Mouse (Mus musculus) urinary bladder, adult 18-20 months (tissue): ENCODE data around the gene Rnf25.

Experiments used
- DNase-seq, 2 experiments: peaks; one replicate each; pipeline ENCODE4 v3.0.0; 2022; ENCODE audit warnings: low spot score in 2 of 2, mixed read lengths in 2 of 2

Gene Rnf25

DNA sequence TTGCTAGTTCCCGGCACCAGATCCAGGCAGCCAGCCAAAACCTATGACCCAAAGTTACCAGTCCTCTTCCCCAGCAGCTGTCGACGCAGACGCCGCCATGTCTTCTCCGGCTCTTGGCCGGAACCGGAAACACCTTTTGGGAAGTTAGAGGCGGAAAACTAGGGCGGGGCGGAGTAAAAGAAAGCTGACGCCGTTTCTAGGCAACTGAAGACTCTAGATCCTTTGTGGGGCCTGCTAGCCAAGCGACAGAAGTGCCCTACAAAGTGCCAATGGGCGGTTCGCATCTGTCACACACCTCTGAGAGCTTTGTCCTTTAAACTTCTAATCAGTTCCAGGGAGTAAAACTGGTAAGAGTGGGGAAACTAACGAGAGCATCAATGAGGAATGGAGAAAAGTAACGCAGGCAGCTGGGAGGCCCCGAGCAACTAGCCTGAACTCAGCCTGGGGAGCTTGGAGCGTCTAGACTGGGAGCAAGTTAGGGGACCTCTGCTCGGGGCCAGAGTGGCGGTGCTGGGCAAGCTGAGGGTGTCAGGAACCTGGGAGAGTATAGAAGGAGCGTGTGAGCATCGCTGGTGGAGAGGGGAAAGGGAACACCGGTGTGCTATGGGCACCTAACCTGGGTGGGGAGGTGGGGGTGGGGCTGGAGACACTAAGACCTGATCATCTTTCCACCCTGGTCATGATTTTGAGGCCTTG is at the start of gene Rnf25, which contains the start of gene Stk36:
Gene Rnf25, minus strand, starts transcription at position 131 of the 696 bp plus-strand sequence.
Gene Stk36, plus strand, starts transcription at position 179 of the 696 bp plus-strand sequence.
- peak; percentile 76 to 80 for DNase-seq

DNA sequence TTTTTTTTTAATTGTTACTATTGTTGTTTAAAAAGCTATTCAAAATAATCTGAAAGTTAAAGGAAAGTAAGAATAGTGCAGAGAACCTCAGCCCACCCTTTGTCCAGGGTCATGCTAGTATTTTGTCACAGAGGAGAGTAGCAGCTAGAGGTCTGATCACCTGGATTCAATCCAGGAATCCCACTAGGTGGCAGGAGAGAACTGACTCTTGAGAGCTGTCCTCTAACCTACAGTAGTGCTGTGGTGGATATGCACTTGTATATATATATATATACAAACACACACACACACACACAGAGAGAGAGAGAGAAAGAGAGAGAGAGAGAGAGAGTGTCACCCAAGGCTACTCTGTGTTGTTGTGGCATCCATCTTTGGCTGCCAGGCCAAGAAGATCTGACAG is 42.7 kb upstream of the Rnf25 start:
- DNase-seq, result no peak

DNA sequence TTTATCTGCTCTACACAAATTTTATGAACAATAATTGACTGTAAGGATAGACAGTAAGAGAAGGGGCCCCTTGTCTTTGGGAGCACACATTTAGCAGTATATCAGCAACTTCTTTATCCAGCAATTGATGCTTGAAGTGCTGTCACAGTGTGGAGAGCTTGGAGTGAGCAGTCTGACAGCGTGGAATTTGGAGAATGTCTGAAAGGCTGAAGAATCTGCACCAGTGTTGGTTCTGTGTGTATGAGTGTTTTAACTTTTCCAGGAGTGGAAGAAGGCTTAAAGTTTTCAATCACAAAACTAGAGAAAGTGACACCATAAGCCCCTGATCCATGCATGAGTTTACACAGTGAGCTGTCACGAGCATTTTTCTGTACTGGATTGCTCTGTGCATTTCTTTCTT is 42.3 kb upstream of the Rnf25 start:
- no peak for DNase-seq

DNA sequence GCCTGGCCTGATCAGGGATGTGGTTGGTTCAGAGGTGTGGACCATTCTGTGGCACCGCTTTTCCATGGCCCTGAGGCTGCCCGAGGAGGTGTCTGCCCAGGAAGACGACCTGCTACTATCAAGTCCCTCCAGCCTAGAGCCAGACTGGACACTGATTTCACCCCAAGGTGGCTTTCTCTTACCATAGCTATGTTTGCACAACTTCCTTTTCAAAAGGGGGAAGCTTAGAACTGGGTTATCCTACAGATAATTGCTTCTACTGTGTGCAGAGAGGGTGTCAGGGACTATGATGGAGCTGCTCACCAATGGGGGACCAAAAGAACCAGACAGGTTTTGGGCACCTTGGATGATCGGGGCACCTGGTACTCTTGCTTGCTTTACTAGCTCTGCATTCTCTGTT is 31.5 kb upstream of the Rnf25 start:
- no peak for DNase-seq

DNA sequence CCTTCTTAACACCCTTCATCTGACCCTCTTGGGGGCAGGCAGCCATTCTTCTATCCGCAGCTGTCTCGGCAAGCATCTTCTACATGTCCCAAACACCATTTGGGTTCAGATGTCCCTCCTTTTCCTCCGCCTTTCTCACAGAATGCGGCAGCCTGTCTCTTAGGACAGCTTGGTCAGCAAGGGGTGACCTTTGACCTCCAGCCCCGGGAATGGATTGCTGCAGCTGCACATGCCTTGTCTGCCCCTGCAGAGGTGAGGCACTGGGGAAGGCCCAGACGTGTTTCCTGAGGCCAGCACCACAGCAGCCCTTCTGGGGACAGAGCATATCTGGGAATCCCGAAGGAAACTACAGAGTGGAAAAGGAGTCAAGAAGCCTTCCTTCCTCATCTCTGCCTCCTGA is 26.8 kb upstream of the Rnf25 start:
- no peak for DNase-seq

DNA sequence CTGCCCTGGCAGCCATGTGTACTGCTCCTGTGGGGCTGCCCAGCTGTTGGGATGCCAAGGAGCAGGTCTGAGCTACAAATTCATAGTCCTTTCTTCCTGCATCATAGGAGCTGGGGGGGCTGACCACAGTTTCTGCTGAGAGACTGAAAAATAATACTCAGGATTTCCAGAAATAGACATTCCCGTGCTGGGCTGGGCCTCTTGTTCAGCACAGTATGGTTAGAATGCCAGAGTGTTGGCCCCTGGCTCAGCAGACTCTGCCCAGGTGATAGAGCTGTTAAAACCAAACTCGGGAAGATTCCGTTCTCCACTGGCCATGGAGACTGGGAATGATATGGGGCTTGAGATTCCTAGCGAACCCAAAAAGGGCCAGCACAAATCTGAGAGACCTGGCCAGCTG is 24.9 kb upstream of the Rnf25 start:
- no peak for DNase-seq

DNA sequence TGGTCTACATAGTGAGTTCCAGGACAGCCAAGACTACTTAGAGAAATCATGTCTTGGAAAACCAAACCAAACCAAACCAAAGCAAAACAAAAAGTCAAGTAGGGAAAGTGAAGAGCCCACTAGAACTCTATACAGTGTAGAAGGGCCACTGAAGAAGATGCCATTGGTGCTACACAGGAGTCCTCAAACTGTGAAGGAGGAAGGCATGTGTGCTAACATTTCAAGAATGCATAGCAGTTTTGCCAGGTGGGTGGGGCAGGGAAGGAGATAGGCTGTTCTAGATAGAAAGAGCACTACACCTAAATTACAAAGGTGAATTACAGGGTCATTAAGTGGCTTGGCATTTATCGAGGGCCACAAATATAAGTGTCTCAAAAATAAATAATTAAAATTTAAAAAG is 23.0 kb upstream of the Rnf25 start:
- no peak for DNase-seq

DNA sequence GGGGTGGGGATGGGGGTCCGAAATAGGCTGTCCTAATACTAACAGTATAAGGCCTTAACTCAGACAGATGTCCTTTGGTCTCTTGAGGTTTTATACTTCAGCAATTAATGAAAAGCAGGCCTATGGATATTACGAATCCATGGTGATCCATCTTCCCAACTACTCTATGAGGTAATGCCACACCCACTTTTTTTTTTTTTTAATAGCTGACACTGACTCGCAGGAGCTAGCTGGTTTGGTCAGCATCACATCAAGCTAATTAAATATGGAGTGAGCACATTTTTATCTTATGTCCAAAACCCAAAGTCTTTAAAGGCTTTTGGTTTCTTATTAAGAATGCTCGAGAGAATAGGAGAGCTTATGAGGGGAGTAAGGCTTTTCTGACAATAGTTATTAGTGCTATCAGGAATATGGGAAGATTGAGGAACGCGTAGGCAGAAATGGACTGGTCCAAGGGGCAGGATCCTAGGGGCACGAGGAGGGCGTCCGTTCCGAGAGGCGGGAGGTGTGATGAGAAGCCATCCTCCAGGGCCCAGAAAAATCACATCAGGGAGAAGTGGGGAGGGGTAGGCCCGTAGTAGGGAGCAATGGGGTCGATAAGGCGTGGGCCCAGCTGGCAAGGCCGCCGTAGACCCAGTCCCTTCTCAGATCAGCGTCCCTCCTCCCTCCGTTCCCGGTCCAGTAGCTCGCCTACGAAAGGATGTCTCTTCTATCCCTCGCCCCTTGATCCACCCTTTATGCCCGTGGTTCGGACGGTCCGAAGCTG is 513 bp downstream of the Rnf25 start:
- DNase-seq, result no peak

DNA sequence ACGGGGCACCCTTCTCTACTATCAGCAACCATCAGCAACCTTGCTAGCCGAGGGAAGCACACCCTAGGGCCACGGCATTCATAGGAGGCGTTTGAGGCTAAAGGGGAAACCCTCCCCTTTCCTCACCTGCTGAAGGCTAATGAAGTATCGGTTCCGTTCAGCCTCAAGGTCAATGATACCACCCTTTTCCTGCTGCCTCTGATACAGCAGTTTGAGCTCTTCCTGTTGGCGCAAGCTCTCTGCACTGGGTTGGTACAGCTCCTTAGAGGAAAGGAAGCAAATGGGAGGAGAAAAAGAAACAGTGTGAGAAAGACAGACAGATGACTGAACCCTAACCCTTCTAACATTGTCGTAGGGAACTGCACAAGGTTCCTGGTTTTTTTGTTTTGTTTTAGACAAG is 6.8 kb downstream of the Rnf25 start:
- no peak for DNase-seq

DNA sequence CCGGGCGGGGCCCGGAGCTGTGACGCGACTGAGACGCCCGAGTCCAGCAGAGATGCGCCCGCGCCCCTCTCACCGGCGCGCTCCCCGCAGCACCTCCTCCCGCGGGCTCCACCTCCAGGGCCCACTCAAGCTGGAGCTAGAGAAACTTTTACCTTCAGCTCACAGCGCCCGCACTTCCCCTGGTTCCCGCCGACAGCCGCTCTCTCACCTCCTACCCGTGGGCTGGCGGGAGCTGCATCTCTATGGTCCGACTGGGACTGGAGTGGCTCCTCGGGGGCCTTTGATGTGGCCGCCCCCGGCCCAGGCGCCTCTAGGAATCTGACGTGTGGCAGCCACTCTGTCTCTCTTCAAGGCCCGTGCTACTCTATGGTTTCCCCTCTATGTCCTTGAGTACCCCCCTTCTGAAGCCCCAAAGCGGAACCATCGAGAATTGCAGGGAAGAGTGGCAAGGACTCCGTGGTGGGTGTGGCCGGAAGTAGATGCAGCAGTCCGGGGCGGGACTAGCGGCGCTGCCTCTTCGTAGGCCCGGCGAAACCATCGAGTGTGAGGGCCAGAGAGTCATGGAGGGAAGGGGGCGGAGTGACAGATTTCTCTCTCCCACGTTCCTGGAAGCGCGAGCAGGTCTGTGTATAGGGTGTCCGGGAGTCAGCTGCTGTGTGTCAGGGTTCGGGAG is 13.3 kb downstream of the Rnf25 start, which contains the start of the genes Zfp142 and Bcs1l:
Gene Zfp142, minus strand, starts transcription at position 474 of the 673 bp plus-strand sequence.
Gene Bcs1l, plus strand, starts transcription at position 517 of the 673 bp plus-strand sequence.
- peak; percentile 96 to 99 for DNase-seq

DNA sequence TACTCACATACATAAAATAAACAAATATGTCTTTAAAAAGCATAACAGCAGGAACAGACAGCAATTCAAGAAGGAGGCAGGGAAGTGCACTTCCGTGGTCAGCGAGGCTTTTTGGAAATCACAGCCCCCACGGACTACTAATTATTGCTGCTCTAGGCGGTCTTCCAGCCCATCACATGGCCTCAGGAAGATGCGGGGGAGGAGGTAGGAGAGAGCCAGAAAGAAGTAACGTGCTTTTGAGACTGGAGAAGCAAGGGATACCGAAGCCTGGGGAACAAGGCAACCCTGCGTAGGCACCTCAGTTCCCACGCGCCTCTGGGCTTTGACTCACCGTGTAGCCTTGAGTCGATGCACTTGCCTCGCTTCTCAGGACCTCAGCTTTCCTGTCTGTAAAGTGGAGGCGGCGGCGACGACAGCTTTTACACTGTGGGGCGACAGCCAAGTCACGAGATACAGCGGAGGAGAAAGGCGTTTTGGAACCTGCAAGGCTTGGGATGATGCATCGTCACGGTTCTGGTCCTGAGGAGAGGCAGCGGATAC is 13.9 kb downstream of the Rnf25 start:
- no peak for DNase-seq

DNA sequence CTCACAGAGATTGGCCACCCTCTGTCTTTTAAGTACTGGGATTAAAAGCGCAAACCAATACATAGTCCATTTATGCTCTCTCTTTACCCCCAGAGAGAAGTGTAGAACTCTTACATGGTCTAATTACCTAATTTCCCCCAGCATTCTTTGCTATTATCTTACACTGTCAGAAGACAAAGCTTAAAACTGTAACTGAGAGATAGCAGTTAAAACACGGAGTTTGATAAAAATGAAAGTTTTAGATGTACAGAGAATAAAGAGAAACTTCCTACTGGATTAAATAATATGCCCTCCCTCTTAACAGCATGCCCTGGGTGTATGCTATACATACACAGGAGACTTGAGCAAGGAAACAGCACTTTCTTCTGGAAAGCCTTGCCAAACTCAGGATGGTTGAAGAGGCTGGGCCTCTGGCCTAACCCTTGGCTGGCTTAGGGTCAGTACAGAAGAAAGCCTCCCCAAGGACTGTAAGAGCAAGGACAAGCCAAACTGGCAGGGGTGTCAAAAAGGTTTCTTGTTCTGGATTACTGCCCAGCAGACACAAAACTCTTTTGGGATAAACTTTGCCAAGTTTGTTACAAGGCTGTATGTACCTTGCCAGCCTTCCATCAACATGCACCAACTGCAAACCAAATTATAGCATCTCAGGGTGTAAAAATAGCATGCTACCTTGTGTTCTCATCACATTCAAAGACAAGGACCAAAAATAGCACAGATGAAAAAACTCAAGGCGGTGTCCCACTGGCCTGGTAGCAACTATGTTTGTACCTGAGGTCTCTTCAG is 16.4 kb downstream of the Rnf25 start:
- DNase-seq, result no peak

DNA sequence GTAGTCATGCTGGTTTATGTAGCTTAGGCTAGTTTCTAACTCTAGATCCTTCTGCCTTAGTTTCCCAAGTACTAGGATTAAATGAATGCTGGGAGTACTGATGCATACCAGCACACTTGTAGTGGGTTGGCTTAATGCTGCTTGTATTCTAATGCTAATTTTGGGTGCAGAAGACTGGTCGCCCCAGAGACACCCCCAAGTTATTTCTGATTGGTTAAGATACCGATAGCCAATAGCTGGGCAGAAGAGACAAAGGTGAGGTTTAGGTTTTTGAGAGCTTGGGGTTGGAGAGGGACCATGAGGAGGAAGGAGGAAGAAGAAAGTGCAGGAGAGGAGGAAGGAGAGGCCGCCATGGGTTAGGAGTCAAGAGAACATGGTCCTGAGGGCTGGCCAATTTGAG is 18.6 kb downstream of the Rnf25 start:
- no peak for DNase-seq

DNA sequence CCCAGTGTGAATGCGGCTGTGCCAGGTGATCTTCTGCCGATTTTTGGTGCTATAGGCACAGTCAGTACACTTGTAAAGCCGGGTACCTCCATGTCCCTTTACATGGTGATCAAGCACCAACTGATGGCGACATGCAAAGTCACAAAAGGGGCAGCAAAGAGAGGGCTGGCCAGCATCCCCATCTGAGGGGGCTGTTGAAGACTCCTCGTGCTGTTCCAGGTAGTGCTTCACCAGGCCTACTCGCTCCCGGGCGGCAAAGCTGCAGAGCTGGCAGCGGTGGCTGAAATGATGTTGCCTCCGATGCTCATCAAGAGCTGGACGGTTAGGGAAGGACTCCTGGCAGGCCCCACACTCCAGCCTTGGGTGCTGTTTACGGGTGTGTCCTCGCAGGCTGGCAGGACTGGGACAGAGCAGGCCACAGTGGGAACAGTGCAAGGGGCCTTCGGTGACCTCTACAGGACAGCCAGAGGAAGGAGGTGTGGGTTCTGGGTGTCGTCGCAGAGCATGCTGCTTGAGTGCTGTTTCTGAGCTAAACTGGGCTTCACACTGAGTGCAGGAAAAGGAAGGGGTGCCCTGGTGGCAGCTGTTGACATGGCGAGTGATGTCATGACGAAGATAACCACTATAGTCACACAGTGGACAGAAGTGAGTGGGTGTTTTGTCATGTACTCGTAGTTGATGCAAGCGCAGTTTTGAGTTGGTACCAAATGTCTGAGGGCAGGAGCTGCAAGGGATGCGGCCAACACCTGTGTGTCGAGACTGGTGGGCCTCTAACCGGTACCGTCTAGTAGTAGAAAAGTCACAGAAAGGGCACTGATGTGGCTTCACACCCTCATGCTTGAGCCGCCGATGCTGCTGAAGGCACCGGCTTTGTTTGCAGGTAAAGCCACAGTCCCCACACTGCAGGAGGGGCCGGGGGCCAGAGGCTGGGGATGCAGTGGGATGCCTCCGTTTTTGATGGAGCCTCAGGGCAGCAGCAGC is 31.2 kb downstream of the Rnf25 start:
- DNase-seq, result no peak

DNA sequence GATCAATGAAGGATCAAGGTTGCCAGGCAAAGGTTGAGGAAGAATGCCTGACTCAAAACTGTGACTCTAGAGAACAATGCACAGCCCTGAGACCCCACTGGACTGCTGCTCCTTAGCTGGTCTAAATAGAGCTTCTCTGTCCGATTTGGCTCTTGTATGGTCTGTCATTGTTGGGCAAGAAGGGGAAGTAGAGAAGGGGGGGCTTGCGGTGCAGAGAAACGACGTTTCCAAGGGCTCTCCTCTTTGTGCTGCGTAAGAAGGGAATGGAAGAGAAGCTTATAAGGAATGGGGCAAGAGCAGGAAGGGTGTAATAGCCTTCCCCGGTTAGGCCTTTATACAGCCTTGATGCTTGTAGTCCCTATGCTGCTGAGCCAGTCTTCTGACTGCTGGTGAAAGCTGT is 35.4 kb downstream of the Rnf25 start:
- no peak for DNase-seq

DNA sequence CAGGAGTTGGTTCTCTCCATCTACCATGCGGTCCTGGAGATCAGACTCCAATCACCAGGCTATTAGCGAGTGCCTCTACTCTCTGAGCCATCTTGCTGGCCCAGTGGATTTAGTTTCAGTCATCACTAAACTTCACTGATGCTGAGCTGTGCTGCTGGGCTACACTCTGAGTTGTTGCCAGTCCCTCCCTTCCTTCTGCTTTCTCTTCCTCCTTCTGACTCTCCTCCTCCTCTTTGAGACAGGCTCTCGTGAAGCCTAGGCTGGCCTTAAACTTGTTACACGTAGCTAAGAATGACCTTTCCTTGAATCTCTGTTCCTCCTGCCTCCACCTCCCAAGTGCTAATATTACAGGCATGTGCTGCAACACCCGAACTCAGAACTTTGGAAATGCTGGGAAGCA is 42.1 kb downstream of the Rnf25 start:
- no peak for DNase-seq

DNA sequence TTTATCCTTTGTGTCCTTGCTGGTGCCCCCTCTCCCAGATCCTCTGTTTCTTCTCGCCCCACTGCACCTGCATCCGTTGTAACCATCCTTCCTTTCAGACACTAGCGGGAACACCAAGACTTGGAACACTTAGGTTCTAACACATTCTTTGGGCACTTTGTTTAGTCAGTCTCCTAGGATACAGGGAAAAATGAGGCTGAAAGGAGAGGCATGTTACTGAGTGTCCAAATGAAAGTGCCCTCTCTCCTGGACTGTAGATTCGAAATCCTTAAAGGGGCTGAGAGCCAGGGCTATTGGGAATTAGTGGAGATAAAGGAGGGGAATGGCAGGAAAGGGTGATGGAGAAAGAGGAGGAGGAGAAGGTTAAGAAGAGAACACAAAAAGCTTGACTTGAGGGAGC is 57.0 kb downstream of the Rnf25 start, which contains the start of gene Usp37:
Gene Usp37, minus strand, starts transcription at position 101 of the 400 bp plus-strand sequence.
- no peak for DNase-seq
